Mouse (Mus musculus) intestine, embryonic 16.5 days (tissue): ENCODE measurements around the gene Pdx1. TPM values are rescaled to one million over a fixed set of nuclear protein-coding genes. Genes with fewer than 3 reads are reported as not detected.

Source experiments
- ATAC-seq: fragments of 200-750 bp; cut with Nextera tagmentation; 2 replicates; pipeline ENCODE4 v1.8.0; 2017; ENCODE audit warnings: moderate TSS enrichment, moderate library complexity
- H3K27ac ChIP-seq: fragments of 300-500 bp; sonication (generic); 2 replicates; pipeline ENCODE4 v1.5.1; 2014; ENCODE audit warnings: mild to moderate bottlenecking, low read length
- H3K27me3 ChIP-seq: fragments of 300-500 bp; sonication (generic); replicated peaks from 2 replicates; pipeline ENCODE4 v1.6.1; 2014; ENCODE audit warnings: low read length, control low read depth, mixed read lengths; ENCODE audit not compliant: control insufficient read depth, insufficient read depth
- H3K36me3 ChIP-seq: fragments of 300-500 bp; sonication (generic); 2 replicates; pipeline ENCODE4 v1.6.1; 2014; ENCODE audit warnings: low read length, control low read depth; ENCODE audit not compliant: control insufficient read depth, insufficient read depth
- H3K4me1 ChIP-seq: fragments of 300-500 bp; sonication (generic); 2 replicates; pipeline ENCODE4 v1.6.1; 2014; ENCODE audit warnings: low read length, control low read depth, mixed read lengths; ENCODE audit not compliant: control insufficient read depth, insufficient read depth
- H3K4me2 ChIP-seq: fragments of 300-500 bp; sonication (generic); 2 replicates; pipeline ENCODE4 v1.6.1; 2014; ENCODE audit warnings: low read depth, low read length, control low read depth
- H3K4me3 ChIP-seq: fragments of 300-500 bp; sonication (generic); 2 replicates; pipeline ENCODE4 v1.5.1; 2014; ENCODE audit warnings: mild to moderate bottlenecking, low read length
- H3K9ac ChIP-seq: fragments of 300-500 bp; sonication (generic); 2 replicates; pipeline ENCODE4 v1.6.1; 2014; ENCODE audit warnings: low read depth, low read length
- H3K9me3 ChIP-seq: fragments of 300-500 bp; sonication (generic); 2 replicates; pipeline ENCODE4 v1.6.1; 2016; ENCODE audit warnings: low read length, control low read depth; ENCODE audit not compliant: control insufficient read depth
- WGBS: fragments of 180-500 bp; shearing (Covaris S2); extraction: QIAGEN DNeasy Blood & Tissue Kit; methylation state at CpG from one replicate; pipeline ENCODE4 v1.1.7; 2014; 5-methylcytosine and 5-hydroxymethylcytosine counted together
- polyA plus RNA-seq: library from polyadenylated mRNA; unstranded; fragments of >200 nt; fragmentation: Nextera tagmentation; extraction: Ambion mirVana; gene quantifications from 2 replicates; pipeline ENCODE4 v1.2.1, GENCODE M21; 2015

The Pdx1 gene
- polyA plus RNA-seq, 1 experiment from 2014 or later: 5.3 TPM

GRCm38 (mm10) chr5:147267434-147267833 is 2.3 kb upstream of the Pdx1 start:
- WGBS: 7% methylated on average over 6 of the region's 6 CpGs
- Histone ChIP-seq H3K27me3 (peaks cover 52% of the 10 kb centered on the region), H3K9me3 (no peaks in the 10 kb centered on the region), H3K4me3 (no peak overlapping the region), H3K4me1 (no peaks in the 10 kb centered on the region; the same call in none of the 2 replicates), H3K36me3 (no peaks in the 10 kb centered on the region), H3K4me2 (no peak overlapping the region), H3K9ac (no peak overlapping the region), H3K27ac (no peak overlapping the region)
- ATAC-seq: no peak

GRCm38 (mm10) chr5:147268728-147269127 is 1.0 kb upstream of the Pdx1 start:
- peaks cover 58% of the 10 kb centered on the region for H3K27me3 ChIP-seq
- 9% methylated on average over 8 of the region's 8 CpGs for WGBS
- no peaks in the 10 kb centered on the region for H3K4me1 ChIP-seq
- no peak overlapping the region for H3K4me2 ChIP-seq
- H3K27ac ChIP-seq: no peak overlapping the region
- no peak for ATAC-seq
- H3K9me3 ChIP-seq: no peaks in the 10 kb centered on the region
- H3K36me3 ChIP-seq: no peaks in the 10 kb centered on the region
- no peak overlapping the region for H3K4me3 ChIP-seq
- H3K9ac ChIP-seq: no peak overlapping the region

GRCm38 (mm10) chr5:147269371-147269770 is 388 bp upstream of the Pdx1 start:
- no peaks in the 10 kb centered on the region for H3K9me3 ChIP-seq
- 11% methylated on average over 6 of the region's 6 CpGs for WGBS
- H3K27ac ChIP-seq: no peak overlapping the region
- no peaks in the 10 kb centered on the region for H3K4me1 ChIP-seq
- H3K4me2 ChIP-seq: peak overlapping the region; percentile 50; the same call in 1 of the 2 replicates
- ATAC-seq: no peak
- H3K27me3 ChIP-seq: peaks cover 58% of the 10 kb centered on the region
- no peaks in the 10 kb centered on the region for H3K36me3 ChIP-seq
- no peak overlapping the region for H3K9ac ChIP-seq
- H3K4me3 ChIP-seq: peak overlapping the region; percentile 46; the same call in 1 of the 2 replicates

GRCm38 (mm10) chr5:147270673-147271655 is 1.2 kb downstream of the Pdx1 start:
- H3K4me3 ChIP-seq: peak overlapping the region; percentile 46
- peak overlapping the region; percentile 50; the same call in 1 of the 2 replicates for H3K4me2 ChIP-seq

GRCm38 (mm10) chr5:147272046-147272807 is 2.5 kb downstream of the Pdx1 start:
- Histone ChIP-seq H3K4me2 (no peak overlapping the region; the same call in 1 of the 2 replicates), H3K36me3 (no peaks in the 10 kb centered on the region), H3K27ac (no peak overlapping the region), H3K4me1 (no peaks in the 10 kb centered on the region), H3K9ac (peak overlapping the region; percentile 16; the same call in 1 of the 2 replicates), H3K4me3 (peak overlapping the region; percentile 14), H3K27me3 (peaks cover 70% of the 10 kb centered on the region), H3K9me3 (no peaks in the 10 kb centered on the region)
- no peak for ATAC-seq
- WGBS: 12% methylated on average over 12 of the region's 12 CpGs

More at GRCm38 (mm10) chr5:147270673-147271655, 1.2 kb downstream of the Pdx1 start:
- peak; percentile 44 for ATAC-seq
- Histone ChIP-seq H3K36me3 (no peaks in the 10 kb centered on the region), H3K9me3 (no peaks in the 10 kb centered on the region), H3K4me1 (no peaks in the 10 kb centered on the region), H3K27me3 (peaks cover 66% of the 10 kb centered on the region), H3K27ac (peak overlapping the region; percentile 11; the same call in 1 of the 2 replicates), H3K9ac (peak overlapping the region; percentile 48)
- 10% methylated on average over 29 of the region's 29 CpGs for WGBS

- Histone ChIP-seq H3K9me3 (no peaks in the 10 kb centered on the region), H3K4me3 (peak overlapping the region; percentile 17; the same call in 1 of the 2 replicates), H3K36me3 (no peaks in the 10 kb centered on the region), H3K4me2 (peak overlapping the region; percentile 22), H3K4me1 (no peaks in the 10 kb centered on the region), H3K9ac (no peak overlapping the region), H3K27me3 (peaks cover 70% of the 10 kb centered on the region), H3K27ac (no peak overlapping the region)
- WGBS: 15% methylated on average over 10 of the region's 10 CpGs
- no peak for ATAC-seq
Measured at GRCm38 (mm10) chr5:147272808-147273345, 3.1 kb downstream of the Pdx1 start.

GRCm38 (mm10) chr5:147274174-147275141 is 4.7 kb downstream of the Pdx1 start:
- WGBS: 3% methylated on average over 48 of the region's 48 CpGs
- ATAC-seq: no peak

GRCm38 (mm10) chr5:147275761-147276160 is 6.0 kb downstream of the Pdx1 start:
- Histone ChIP-seq H3K27me3 (peaks cover 70% of the 10 kb centered on the region), H3K27ac (no peak overlapping the region), H3K4me2 (no peak overlapping the region), H3K9ac (no peak overlapping the region), H3K4me3 (no peak overlapping the region), H3K4me1 (no peaks in the 10 kb centered on the region), H3K36me3 (no peaks in the 10 kb centered on the region), H3K9me3 (no peaks in the 10 kb centered on the region)
- WGBS: 18% methylated on average over 3 of the region's 3 CpGs
- no peak for ATAC-seq

More at GRCm38 (mm10) chr5:147274174-147275141, 4.7 kb downstream of the Pdx1 start:
- Histone ChIP-seq H3K4me2 (peak overlapping the region; percentile 5; the same call in 1 of the 2 replicates), H3K27ac (no peak overlapping the region), H3K27me3 (peaks cover 74% of the 10 kb centered on the region), H3K9me3 (no peaks in the 10 kb centered on the region), H3K4me1 (no peaks in the 10 kb centered on the region), H3K9ac (peak overlapping the region; percentile 8; the same call in 1 of the 2 replicates), H3K36me3 (no peaks in the 10 kb centered on the region), H3K4me3 (peak overlapping the region; percentile 15)
